Mouse (Mus musculus): Measurements from ENCODE around the gene Fkbp5. TPM values are rescaled to one million over a fixed set of nuclear protein-coding genes. Genes with fewer than 3 reads are reported as not detected.

The Fkbp5 gene
- total RNA-seq, 2 experiments from 2014 or later, result 46.4 to 53.2 TPM

DNA sequence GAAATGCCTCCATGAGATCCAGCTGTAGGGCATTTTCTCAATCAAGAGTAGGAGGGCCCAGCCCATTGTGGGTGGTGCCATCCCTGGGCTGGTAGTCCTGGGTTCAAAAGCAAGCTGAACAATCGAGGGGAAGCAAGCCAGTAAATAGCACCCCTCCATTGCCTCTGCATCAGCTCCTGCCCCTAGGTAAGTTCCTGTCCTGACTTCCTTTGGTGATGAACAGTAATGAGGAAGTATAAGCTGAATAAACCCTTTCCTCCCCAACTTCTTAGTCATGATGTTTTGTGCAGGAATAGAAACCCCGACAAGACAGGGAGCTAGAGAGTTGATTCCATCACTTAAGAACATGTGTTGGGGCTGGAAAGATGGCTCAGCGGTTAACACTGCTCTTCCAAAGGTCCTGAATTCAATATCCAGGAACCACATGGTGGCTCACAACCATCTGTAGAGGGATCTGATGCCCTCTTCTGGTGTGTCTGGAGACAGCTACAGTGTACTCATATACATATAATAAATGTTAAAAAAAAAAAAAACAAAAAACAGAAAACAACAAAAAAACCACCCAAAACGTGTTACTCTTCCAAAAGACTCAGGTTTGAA, 7.6 kb upstream of the Fkbp5 start:
- DNase-seq (ENCODE audit: low spot score in 2 of 2), result no peak
- intact Hi-C loops (cut with DNase I), result loop anchor here (5.0 kb wide), 1 partner anchor 198 kb away; the partner anchor contains the start of gene Rpl10a

GRCm38 (mm10) chr17:28524009-28524695, 6.8 kb upstream of the Fkbp5 start:
- no peak for DNase-seq (ENCODE audit: low spot score in 2 of 2)
- intact Hi-C loops (cut with DNase I), result loop anchor here (5.0 kb wide), 1 partner anchor 197 kb away; the partner anchor contains the start of gene Rpl10a

DNA sequence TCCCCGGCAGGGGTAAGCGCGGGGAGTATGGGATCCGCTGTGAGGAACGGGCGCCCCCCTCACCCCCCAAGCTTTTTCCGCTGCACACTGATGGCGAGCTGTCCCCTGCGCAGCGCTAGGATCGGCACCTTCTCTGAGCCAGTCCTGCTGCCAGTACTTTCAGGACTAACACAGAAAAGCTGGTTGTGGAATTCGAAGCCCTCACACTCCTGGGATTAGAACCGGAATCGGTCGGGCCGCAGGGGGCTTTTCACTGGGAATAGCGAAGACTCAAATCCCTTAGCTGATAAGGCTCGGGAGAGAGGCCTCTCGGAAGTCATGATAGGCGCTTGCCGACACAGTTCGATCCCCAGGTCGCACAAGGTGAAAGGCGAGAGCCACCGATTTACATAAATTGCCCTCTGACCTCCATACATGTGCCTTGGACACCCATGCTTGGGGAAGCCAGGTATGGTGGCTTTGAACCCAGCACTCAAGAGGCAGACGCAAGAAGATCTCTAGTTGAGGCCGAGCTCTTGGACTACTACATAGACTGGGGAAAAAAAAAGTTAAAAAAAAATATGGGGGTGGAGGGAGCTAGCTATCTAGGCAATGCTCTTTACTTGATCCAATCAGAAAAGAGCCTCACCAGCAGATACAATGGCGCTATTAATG, 6.2 kb upstream of the Fkbp5 start:
- intact Hi-C loops (cut with DNase I), result loop anchor here (1.0 to 5.0 kb wide), 3 partner anchors 38 to 291 kb away; partner anchors contain the start of genes Ppard and Rpl10a
- DNase-seq (ENCODE audit: low spot score in 2 of 2), result no peak

- DNase-seq (ENCODE audit: low spot score in 2 of 2), result peak; percentile 95 to 97
- intact Hi-C loops (cut with DNase I), result loop anchor here (1.0 to 5.0 kb wide), 3 partner anchors 37 to 290 kb away; partner anchors contain the start of genes Ppard and Rpl10a
Observed at GRCm38 (mm10) chr17:28522623-28523354, 5.5 kb upstream of the Fkbp5 start.

- DNase-seq (ENCODE audit: low spot score in 2 of 2), result no peak
- intact Hi-C loops (cut with DNase I), result loop anchor here (2.0 to 5.0 kb wide), 2 partner anchors 195 to 289 kb away; partner anchors contain the start of genes Ppard and Rpl10a
Observed at GRCm38 (mm10) chr17:28521920-28522319, 4.6 kb upstream of the Fkbp5 start.

DNA sequence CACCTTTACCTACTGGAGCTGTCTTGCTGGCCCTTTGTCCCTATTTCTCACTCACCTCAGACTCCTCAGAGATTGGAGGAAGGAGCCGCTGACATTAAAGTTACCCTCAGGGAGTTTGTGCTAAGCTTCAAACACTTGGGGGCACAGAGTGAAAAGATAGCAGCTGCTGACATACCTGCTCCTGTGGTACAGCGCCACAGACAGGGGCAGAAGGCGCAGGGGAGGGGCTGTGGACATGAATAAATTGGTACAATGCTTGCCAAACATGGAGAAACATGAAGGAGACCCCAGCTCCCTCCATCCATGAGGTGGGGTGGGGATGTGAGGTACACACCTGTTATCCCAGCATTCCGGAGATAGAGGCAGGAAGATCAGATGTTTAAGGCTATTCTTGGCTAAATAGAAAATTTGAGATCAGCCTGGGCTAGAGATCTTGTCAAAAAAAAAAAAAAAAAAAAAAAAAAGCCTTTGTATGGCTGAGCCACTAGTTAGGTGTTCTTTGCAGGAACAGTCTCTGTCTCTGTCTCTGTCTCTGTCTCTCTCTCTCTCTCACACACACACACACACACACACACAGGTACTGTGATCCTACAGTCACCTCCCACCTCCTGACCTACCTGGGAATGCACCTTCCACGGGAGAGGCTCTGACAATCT, 3.9 kb upstream of the Fkbp5 start:
- intact Hi-C loops (cut with DNase I), result loop anchor here (5.0 kb wide), 1 partner anchor 194 kb away; the partner anchor contains the start of gene Rpl10a
- DNase-seq (ENCODE audit: low spot score in 2 of 2), result no peak

DNA sequence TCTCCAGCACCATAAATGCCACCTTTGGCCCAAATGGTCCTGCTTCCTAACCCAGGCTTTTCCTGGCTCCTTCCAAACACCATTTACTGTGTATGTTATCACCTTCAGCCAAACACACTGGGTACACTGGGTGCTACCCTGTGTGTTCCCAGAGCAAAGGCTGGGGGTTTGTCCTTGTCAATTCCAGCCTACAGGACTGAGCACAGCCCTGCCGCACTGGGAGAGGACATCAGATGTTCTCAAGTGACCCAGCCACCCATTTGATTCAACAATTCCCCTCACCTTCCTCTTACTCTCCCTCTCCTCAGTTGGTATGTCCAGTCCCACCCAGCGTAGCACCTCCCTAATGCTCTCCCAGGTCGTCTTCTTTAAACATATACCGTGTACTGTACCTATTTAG, 3.2 kb upstream of the Fkbp5 start:
- intact Hi-C loops (cut with DNase I), result loop anchor here (5.0 kb wide), 1 partner anchor 193 kb away; the partner anchor contains the start of gene Rpl10a
- DNase-seq (ENCODE audit: low spot score in 2 of 2), result no peak

DNA sequence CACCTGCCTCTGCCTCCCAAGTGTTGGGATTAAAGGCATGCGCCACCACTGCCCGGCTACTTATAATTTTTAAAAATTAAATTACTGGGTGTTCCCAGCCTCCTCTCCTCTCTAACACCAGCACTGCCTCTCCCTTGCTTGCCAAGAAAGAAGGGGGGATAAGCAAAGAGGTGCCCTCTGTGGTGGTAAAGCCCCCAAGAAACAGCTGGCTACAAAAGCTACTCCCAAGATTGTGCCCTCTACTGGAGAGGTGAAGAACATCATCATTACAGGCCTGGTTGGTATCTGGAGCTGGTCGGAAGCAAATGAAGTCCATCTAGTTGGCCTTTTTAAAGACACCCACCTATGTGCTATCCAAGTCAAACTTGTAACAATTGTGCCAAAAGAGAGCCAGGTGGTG, 2.5 kb upstream of the Fkbp5 start:
- intact Hi-C loops (cut with DNase I), result loop anchor here (5.0 kb wide), 1 partner anchor 193 kb away; the partner anchor contains the start of gene Rpl10a
- DNase-seq (ENCODE audit: low spot score in 2 of 2), result no peak

GRCm38 (mm10) chr17:28518615-28519071, 1.3 kb upstream of the Fkbp5 start:
- intact Hi-C loops (cut with DNase I), result no loop called here
- DNase-seq (ENCODE audit: low spot score in 2 of 2), result no peak

DNA sequence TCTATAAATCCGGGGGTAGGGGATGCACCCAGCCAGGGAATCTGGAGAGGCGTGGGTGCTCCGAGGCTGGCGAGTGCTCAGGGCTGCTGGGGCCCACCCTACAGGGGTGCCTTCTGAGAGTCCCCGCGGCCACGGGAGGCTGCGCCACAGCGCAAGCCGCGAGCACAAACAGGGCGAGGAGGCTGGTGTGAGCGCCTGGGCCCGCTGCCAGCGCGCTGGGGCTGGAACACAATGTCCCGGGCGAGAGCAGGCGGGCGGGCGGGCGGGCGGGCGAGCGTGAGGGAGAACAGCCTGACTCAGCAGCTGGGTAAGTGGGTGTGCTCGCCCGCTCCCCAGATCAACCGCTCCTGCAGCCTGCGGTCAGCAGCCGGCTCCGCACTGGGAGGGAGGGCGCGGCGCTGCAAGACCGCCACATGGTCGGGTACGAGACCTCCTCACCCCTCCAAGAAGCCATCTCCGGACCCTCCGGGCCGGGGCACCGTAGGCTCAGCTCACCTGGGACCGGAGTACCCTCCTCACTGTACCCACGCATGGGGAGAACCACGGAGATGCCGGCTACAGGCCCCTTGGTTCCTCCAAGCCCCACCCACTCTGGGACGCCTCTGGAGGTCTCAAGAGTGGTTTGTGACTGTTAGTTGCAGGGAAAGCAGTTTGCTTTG, 758 bp upstream of the Fkbp5 start:
- intact Hi-C loops (cut with DNase I), result no loop called here
- DNase-seq (ENCODE audit: low spot score in 2 of 2), result peak; percentile 90

DNA sequence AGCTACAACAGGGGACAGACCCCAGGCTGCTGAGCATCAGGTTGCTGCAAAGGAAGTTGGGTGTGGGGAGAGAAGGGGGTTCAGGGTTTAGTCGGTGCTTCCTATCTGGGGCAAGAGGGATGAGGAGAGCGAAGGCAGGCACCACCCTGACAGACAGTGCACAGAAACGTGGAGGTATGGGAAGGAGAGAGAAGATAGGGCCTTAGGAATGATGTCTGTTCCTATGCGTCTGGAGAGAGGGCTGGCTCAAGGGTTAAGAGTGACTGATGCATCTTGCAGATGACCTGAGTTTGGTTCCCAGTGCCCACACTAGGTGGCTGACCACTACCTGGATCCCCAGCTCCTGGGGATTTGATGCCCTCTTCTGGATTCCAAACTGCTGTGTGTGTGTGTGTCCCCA, 446 bp downstream of the Fkbp5 start:
- DNase-seq (ENCODE audit: low spot score in 2 of 2), result no peak
- intact Hi-C loops (cut with DNase I), result no loop called here

GRCm38 (mm10) chr17:28515431-28516341, 1.6 kb downstream of the Fkbp5 start:
- no peak for DNase-seq (ENCODE audit: low spot score in 2 of 2)
- intact Hi-C loops (cut with DNase I), result no loop called here

GRCm38 (mm10) chr17:28514555-28514954, 2.8 kb downstream of the Fkbp5 start:
- DNase-seq (ENCODE audit: low spot score in 2 of 2), result no peak
- intact Hi-C loops (cut with DNase I), result no loop called here

GRCm38 (mm10) chr17:28513844-28514243, 3.5 kb downstream of the Fkbp5 start:
- DNase-seq (ENCODE audit: low spot score in 2 of 2), result no peak
- intact Hi-C loops (cut with DNase I), result no loop called here

DNA sequence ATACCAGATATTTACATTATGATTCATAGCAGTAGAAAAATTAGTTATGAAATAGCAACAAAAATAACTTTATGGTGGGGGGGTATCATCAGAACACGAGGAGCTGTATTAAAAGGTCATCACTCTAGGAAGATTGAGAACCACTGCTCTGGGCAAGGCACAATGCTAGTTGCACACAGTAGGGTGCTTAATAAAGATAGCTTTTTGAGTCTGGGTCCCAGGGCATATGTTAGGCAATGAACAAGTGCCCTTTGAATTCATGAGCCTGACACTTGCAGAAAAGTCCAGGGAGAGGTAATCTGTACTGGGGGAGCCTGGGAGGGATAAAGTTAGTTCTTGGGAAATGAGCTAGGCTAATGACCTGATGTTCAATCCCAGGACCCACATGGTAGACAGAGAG, 4.0 kb downstream of the Fkbp5 start:
- no peak for DNase-seq (ENCODE audit: low spot score in 2 of 2)
- intact Hi-C loops (cut with DNase I), result no loop called here

DNA sequence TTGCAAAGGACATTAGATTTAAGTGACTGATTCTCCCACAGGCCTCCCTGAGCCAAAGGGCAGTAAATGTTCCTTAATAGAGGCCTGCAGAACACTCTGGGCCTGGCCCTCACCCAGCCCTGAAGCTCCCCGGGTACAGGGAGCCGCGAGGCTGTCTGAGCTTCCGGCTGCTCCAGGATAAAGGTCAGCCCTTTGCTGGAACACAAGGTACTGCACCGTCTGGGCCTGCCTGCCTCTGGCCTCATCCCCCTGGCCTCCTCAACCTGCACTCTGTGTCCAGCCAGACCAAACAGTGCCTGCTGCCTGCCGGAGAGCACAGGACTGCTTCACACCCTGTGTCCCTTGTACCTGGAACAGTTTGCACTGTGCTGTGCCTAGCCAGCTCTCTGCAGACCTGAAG, 4.6 kb downstream of the Fkbp5 start:
- intact Hi-C loops (cut with DNase I), result no loop called here

DNA sequence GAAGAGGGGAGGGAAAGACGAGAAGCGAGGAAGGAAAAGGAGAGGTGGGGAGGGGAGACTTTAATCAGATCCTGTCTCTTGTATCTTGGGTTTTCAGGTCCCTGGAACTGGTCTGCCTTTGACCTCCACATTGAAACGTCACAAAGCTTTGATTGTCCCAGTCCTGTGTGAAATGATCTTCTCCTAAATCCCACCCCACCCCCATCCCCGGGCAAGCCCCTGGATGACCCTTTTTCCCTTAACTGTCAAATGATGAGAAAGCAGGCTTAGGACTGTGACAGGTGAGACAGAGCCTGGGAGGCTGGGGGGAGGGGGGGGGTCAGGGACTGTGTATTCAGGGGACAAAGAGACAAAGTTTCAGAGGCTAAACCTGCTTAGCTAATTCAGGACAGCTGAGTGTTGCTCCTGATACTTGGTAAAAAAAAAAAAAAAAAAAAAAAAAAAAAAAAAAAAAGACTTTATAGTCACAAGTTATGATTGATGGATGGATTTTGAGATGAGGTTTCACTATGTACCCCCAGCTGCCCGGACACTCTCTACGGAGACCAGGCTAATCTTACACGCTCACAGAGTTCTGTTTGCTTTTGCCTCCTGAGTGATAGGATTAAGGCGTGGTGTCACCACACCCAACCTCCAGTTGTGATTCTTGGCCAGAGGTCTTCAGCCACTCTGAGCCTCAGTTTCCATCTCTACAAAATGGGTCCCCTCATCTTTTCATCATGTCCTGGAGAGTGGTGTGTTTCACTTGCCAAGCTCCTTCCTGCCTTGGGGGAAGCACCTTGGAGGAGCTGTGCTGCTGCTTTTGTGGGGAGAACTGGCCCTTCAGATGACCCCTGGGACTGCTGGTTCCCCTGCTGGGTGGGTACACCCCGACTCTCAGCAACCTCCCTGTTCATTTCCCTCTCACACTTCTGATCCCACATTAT, 5.4 kb downstream of the Fkbp5 start:
- DNase-seq (ENCODE audit: low spot score in 2 of 2), result no peak
- intact Hi-C loops (cut with DNase I), result no loop called here

More for the DNA sequence above, 4.6 kb downstream of the Fkbp5 start:
- DNase-seq (ENCODE audit: low spot score in 2 of 2), result no peak
